Mouse (Mus musculus) pancreas, adult 10 weeks (tissue): ENCODE measurements around the gene Ugt1a7c. TPM values are rescaled to one million over a fixed set of nuclear protein-coding genes. Genes with fewer than 3 reads are reported as not detected.

ENCODE experiments used
- polyA plus RNA-seq: library from polyadenylated mRNA; stranded (reverse); fragments of 350-450 nt; fragmentation: Illumina TruSeq; extraction: RNeasy Lipid Tissue Mini Kit (QIAGEN cat#74804); gene quantifications from one replicate; pipeline ENCODE4 v1.2.3, GENCODE M21; 2015; ENCODE audit warnings: low read depth, low replicate concordance; ENCODE audit not compliant: insufficient read depth

Ugt1a7c gene
- 3.9 TPM for polyA plus RNA-seq

DNA sequence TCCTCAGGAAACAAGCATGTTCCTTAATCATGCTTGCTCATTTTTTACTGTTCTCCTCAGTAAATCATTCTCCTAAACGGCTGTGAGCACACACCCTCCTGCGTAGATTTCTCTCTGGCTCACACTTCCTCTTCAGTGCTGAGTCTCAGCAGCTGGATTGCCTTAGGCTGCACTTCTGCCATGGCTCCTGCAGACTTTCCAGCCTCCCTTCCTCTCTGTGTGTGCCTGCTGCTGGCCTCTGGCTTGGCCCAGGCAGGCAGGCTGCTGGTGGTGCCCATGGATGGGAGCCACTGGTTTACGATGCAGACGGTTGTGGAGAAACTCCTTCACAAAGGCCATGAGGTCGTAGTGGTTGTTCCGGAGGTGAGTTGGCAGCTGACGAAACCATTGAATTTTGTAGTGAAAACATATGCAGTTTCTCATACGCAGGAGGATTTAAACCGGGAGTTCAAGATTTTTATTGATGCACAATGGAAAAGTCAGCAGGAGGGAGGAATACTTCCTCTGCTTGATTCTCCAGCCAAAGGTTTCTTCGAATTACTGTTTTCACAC is at the start of gene Ugt1a7c:
Gene Ugt1a7c (plus strand): TSS at position 122 of the 552 bp plus-strand sequence.

DNA sequence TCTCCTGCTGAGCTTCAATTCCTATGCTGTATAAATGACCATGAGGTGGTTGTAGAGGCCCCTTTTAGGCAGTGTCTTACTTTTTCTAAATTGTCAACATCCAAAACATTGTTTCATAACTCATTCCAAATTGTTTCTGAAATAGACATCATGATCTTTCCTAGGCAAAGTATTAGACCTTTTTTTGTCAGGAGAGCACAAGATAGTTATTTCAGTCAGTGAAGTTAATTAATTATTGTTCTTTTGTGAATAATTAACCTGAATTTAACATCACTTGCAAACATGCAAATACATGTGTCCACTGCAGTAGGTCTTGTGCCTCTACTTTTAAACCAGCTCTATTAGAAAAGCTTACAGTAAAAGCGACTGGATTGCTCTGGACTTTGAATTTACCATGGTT is 39.8 kb upstream of the Ugt1a7c start, which contains the start of gene Ugt1a10:
Gene Ugt1a10 (plus strand): TSS at position 301 of the 400 bp plus-strand sequence.

DNA sequence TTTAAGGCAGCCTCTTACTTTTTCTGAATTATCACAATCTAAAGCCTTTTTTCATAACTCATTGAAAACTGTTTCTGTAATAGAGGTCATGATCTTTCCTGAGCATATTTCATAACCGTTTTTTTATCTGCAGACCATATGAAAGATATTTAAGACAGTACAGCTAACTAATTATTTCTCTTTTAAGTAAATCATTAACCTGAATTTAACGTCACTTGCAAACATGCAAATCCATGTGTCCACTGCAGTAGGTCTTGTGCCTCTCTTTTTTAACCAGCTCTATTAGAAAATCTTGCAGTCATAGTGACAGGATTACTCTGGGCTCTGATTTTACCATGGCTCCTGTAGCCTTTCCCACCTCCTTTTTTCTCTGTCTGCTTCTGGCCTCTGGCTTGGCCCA is 24.4 kb upstream of the Ugt1a7c start, which contains the start of gene Ugt1a9:
Gene Ugt1a9 (plus strand): TSS at position 306 of the 400 bp plus-strand sequence.

DNA sequence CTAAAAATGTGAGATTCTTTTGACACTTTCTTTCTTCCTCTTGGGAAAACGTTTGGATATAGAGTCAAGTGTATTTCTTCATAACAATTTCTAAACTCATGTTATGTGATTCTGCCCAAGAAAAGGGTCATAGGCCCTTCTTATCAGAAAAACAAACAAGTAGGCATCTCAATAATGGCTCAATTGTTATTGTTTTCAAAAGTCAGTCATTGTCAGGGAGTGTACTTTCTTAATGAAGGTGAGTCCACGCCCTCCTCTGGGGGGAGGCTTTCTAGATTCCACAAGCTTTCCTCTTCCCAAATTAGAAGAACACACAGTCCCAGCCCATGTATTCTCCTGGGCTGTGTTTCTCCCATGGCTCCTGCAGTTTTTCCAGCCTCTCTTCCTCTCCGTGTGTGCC is 7.3 kb upstream of the Ugt1a7c start, which contains the start of gene Ugt1a8:
Gene Ugt1a8 (plus strand): TSS at position 301 of the 400 bp plus-strand sequence.

GRCm38 (mm10) chr1:88103019-88103418 is 8.2 kb downstream of the Ugt1a7c start, which contains the start of gene Ugt1a6b:
Ugt1a6b (plus strand) TSS chr1:88103252.

DNA sequence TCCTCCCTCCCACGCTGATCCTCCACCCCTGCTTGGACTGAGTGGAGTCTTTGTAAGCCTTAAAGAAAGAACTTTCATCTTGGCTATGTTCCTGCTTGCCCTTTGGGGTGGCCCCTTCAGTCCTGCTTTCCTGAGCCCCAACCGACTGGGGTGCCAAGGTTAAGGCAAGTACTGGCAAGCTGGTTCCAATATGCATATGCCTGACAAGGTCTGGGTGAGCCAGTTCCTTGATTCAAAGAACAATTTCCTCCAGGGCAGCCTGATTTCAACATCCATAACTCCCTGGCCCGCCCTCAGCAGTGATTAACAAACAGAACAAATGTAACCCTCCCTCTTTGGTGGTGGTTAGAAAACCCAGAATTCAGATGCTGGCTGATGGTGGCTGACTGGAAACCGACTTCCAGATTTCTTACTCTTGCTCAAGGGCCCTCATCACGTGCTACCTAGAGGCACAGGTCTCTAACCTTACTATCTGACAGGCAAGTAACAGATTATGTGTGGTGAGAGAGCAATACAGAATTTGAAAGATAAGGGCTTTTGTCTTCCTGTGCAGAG is 39.7 kb downstream of the Ugt1a7c start, which contains the start of gene Ugt1a6a:
Gene Ugt1a6a (plus strand): TSS at position 353 of the 555 bp plus-strand sequence.

DNA sequence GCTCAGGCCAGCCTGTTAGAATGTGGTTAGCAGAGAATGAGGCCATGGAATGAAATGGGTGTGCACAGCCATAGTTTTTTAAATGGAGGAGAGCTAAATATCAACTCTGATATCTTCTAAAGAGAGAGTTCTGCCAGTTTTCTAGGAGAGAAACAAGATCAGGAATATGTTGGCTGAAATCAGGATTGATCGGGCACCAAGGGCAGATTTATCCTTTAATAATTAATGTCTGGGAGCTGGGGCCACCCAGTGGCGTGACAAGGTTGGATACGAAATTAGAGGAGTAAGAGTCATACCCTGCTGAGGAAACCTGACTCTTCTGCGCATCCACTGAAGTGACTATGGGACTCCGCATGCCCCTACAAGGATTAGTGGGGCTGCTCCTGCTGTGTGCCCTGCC is 70.8 kb downstream of the Ugt1a7c start, which contains the start of gene Ugt1a5:
Gene Ugt1a5 (plus strand): TSS at position 302 of the 400 bp plus-strand sequence.

DNA sequence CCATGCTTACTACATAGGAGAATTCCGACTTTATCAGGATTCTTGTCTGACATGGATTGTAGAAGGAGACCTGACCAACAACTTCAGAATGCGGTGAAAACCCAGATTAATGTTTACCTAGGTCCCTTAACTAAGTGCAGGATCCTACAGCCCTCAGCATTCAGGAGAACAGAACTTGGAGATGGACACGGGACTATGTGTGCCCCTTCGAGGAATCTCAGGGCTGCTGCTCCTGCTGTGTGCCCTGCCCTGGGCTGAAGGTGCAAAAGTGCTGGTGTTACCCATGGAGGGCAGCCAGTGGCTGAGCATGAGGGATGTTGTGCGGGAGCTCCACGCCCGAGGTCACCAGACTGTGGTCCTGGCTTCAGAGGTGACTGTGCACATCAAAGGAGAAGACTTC is 105.6 kb downstream of the Ugt1a7c start, which contains the start of gene Ugt1a2:
Gene Ugt1a2 (plus strand): TSS at position 146 of the 400 bp plus-strand sequence.

DNA sequence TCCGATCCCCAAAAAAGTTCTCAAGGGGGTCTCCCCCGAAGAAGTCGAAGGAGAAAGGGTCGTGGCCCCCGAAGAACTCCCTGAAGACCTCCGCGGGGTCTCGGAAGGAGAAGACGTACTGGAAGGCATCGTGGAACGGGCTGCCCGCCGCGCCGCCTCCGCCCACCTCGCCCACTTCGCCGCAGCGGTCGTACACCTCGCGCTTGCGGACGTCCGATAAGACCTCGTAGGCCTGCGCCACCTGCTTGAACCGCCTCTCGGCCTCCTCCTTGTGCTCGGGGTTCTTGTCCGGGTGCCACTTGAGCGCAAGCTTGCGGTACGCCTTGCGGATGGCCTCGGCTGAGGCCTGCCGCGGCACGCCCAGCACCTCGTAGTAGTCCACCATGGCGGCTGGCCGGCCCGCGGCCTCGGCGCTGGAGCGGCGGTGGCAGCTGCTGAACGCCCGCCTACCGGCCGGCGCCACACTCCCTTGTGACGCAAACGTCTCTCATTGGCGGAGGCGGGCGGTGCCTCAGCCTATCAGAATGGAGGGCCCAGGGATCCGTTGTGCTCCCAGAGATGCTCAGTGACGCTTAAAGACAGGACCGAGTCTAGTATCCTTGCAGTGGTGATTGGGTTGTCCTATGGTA is 110.5 kb downstream of the Ugt1a7c start, which contains the start of gene Dnajb3:
Gene Dnajb3 (minus strand): TSS at position 489 of the 629 bp plus-strand sequence.

GRCm38 (mm10) chr1:88211812-88212211 is 117.0 kb downstream of the Ugt1a7c start, which contains the start of gene Ugt1a1:
Ugt1a1 (plus strand) TSS chr1:88211959.

GRCm38 (mm10) chr1:88226670-88227379 is 132.0 kb downstream of the Ugt1a7c start, which contains the start of gene Mroh2a:
Mroh2a (plus strand) TSS chr1:88226986.

Other genes with a start within 250 kb of the Ugt1a7c start
- gene Dgkd, start 241.8 kb upstream of the Ugt1a7c start, polyA plus RNA-seq = 11.7 TPM
- 5.2 TPM for gene Usp40, start 86.5 kb upstream of the Ugt1a7c start, polyA plus RNA-seq
- gene Ugt1a10, start 39.7 kb upstream of the Ugt1a7c start, polyA plus RNA-seq = not detected
- gene Ugt1a9, start 24.3 kb upstream of the Ugt1a7c start, polyA plus RNA-seq = not detected
- gene Ugt1a8, start 7.2 kb upstream of the Ugt1a7c start, polyA plus RNA-seq = not detected
- gene Ugt1a6b, start 8.2 kb downstream of the Ugt1a7c start, polyA plus RNA-seq = 0.89 TPM
- 5.5 TPM for gene Ugt1a6a, start 39.7 kb downstream of the Ugt1a7c start, polyA plus RNA-seq
- not detected for gene Ugt1a5, start 71.0 kb downstream of the Ugt1a7c start, polyA plus RNA-seq
- gene Ugt1a2, start 105.5 kb downstream of the Ugt1a7c start, polyA plus RNA-seq = not detected
- not detected for gene Dnajb3, start 110.7 kb downstream of the Ugt1a7c start, polyA plus RNA-seq
- gene Ugt1a1, start 116.9 kb downstream of the Ugt1a7c start, polyA plus RNA-seq = not detected
- gene Mroh2a, start 131.9 kb downstream of the Ugt1a7c start, polyA plus RNA-seq = 0.98 TPM
- gene Hjurp, start 182.6 kb downstream of the Ugt1a7c start, polyA plus RNA-seq = 15.3 TPM
- gene Trpm8, start 182.6 kb downstream of the Ugt1a7c start, polyA plus RNA-seq = not detected